Mouse (Mus musculus): ENCODE data around the gene Mt3.

DNA sequence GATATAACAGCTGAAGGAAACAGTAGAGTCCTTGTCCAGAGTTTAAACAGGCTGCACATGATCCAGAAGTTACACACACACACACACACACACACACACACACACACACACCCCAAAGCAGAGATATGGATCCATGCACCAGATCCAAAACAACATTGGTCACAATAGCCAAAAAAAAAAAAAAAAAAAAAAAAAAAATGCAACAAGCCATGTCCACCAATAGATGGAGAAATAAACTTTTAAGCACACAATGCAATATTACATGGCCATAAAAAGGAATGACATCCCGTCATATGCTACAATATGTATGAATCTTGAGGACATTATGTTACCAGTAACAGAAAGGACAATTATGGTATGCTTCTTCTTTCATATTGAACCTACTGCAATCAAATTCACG is 38.4 kb upstream of the Mt3 start:
- TF ChIP-seq CTCF (IDR thresholded peaks at IDR 0.05; ENCODE audit: borderline replicate concordance, control insufficient read depth, extremely low read depth, insufficient read depth, low read length, poor library complexity) (no peak), POLR2A (IDR thresholded peaks at IDR 0.05; ENCODE audit: control insufficient read depth, extremely low read depth, insufficient read depth, low read length, poor library complexity) (no peak)

All from thymus, adult 2 months (tissue).